Mouse (Mus musculus) ES-E14 (cell line): ENCODE results near the gene Isoc2b. TPM values are rescaled to one million over a fixed set of nuclear protein-coding genes. Genes with fewer than 3 reads are reported as not detected.

Source experiments
- DNase-seq: peaks from one replicate; pipeline ENCODE4 v3.0.0-alpha.2; 2013; ENCODE audit warnings: low read depth, low spot score
- H3K27ac ChIP-seq: 2 replicates; pipeline ENCODE4 v1.5.1; 2012; ENCODE audit warnings: low read depth, mild to moderate bottlenecking, low read length, moderate library complexity, mixed read lengths; ENCODE audit not compliant: poor library complexity, insufficient read depth, severe bottlenecking
- H3K36me3 ChIP-seq: 2 replicates; pipeline ENCODE4 v1.6.1; 2012; ENCODE audit warnings: mild to moderate bottlenecking, low read length, moderate library complexity, mixed read lengths; ENCODE audit not compliant: control insufficient read depth, poor library complexity, insufficient read depth, severe bottlenecking
- H3K4me1 ChIP-seq, 2 experiments: fragments of 150-350 bp in 1 of 2; sonication (generic) in 1 of 2; 2 replicates each; pipeline ENCODE4 v1.6.1; 2012; ENCODE audit warnings: low read length in 2 of 2, mild to moderate bottlenecking in 1 of 2, mixed read lengths in 1 of 2; ENCODE audit not compliant: control insufficient read depth in 2 of 2, insufficient read depth in 2 of 2, poor library complexity in 1 of 2
- H3K4me3 ChIP-seq, 2 experiments: fragments of 150-350 bp in 1 of 2; sonication (generic) in 1 of 2; 2 replicates each; pipeline ENCODE4 v1.5.1; 2012; ENCODE audit warnings: low read length in 2 of 2, low read depth in 1 of 2, mild to moderate bottlenecking in 1 of 2, mixed read lengths in 1 of 2; ENCODE audit not compliant: insufficient read depth in 1 of 2, poor library complexity in 1 of 2, severe bottlenecking in 1 of 2
- H3K9ac ChIP-seq: 2 replicates; pipeline ENCODE4 v1.6.1; 2012; ENCODE audit warnings: low read depth, mild to moderate bottlenecking, low read length, mixed read lengths; ENCODE audit not compliant: poor library complexity, insufficient read depth, severe bottlenecking
- H3K9me3 ChIP-seq: fragments of 150-350 bp; sonication (generic); 2 replicates; pipeline ENCODE4 v1.6.1; 2012; ENCODE audit warnings: low read depth, mild to moderate bottlenecking, low read length; ENCODE audit not compliant: control insufficient read depth, insufficient read depth
- CHD2 ChIP-seq: IDR thresholded peaks from 2 replicates; pipeline ENCODE4 v1.6.1; 2014; ENCODE audit warnings: mild to moderate bottlenecking, low read depth, low read length, inconsistent platforms
- HCFC1 ChIP-seq: IDR thresholded peaks from 2 replicates; pipeline ENCODE4 v1.6.1; 2012; ENCODE audit warnings: low read length, inconsistent platforms, borderline replicate concordance; ENCODE audit not compliant: insufficient read depth
- MAFK ChIP-seq: IDR thresholded peaks from 2 replicates; pipeline ENCODE4 v1.6.1; 2014; ENCODE audit warnings: mild to moderate bottlenecking, low read depth, low read length, inconsistent platforms; ENCODE audit not compliant: insufficient read depth
- ZC3H11A ChIP-seq: IDR thresholded peaks from 2 replicates; pipeline ENCODE4 v1.6.1; 2012; ENCODE audit warnings: low read depth, mild to moderate bottlenecking, inconsistent platforms, low read length, borderline replicate concordance
- ZNF384 ChIP-seq: IDR thresholded peaks from 2 replicates; pipeline ENCODE4 v1.6.1; 2012; ENCODE audit warnings: low read depth, low read length, inconsistent platforms
- in situ Hi-C, 2 experiments: fragments of 600-800 bp; cut with MboI; formaldehyde crosslinking; loops; one replicate each; pipeline ENCODE4 v1.15.1; 2025; ENCODE audit warnings: low sequenced_read_pairs in 2 of 2, inconsistent platforms in 1 of 2; ENCODE audit not compliant: unreplicated experiment in 2 of 2
- total RNA-seq: library from RNA; depleted of rRNA; stranded (reverse); fragments of 300-350 nt; gene quantifications from 2 replicates; pipeline ENCODE4 v1.2.3, GENCODE M21; 2012

Isoc2b gene
- total RNA-seq, 1 experiment: 3.7 TPM

DNA sequence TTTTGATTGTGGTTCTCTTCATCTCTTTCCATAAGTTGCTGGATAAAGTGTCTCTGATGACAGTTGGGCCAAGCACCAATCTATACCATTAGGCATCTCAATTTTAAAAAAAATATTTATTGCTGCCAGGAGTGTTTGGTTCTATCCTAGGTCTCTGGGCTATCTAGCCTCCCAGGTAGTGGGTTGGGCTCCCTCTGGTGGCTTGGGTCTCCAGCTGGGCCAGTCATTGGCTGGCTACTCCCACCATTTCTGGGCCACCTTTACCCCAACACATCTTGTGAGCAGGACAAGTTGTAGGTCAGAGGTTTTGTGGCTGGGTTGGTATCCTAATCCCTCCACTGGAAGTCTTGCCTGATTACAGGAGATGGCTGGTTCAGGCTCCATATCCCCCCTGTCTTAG lies 8.1 kb upstream of the Isoc2b start:
- peak overlapping the region in 1 of 2 experiments; percentile 85; a peak in 2 of 4 replicates for H3K4me3 ChIP-seq
- H3K27ac ChIP-seq: no peak overlapping the region
- in situ Hi-C loops: no loop called here
- DNase-seq: no peak
- no peak overlapping the region for H3K9ac ChIP-seq
- no peaks in the 10 kb centered on the region for H3K36me3 ChIP-seq
- no peaks in the 10 kb centered on the region for H3K9me3 ChIP-seq
- H3K4me1 ChIP-seq: peaks cover 0 to 5% of the 10 kb centered on the region in 2 experiments; a peak in 1 of 4 replicates
- TF ChIP-seq CHD2: no peak
- no peak for TF ChIP-seq ZC3H11A
- TF ChIP-seq MAFK: no peak
- no peak for TF ChIP-seq ZNF384
- TF ChIP-seq HCFC1: no peak

DNA sequence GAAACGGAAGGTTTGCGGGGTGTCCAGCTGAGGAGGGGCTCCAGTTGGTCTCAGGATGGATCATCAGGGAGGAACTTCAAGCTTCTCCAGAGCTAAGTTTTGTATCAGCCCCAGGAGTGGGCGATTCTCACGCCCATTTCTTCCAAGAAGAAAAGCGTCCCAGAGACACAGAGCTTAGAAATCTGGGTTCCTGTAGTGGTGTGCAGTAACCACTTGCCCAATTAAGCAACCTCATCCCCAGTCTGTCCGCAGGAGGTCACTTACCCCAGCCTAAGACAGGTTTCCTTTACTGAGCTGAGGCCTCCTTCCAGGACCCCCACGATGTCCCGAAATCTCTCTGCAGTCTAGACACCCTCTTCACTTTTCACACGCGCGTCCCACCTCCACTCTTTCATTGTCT lies 7.2 kb upstream of the Isoc2b start:
- in situ Hi-C loops: no loop called here
- Histone ChIP-seq H3K27ac (no peak overlapping the region; the same call in 1 of the 2 replicates), H3K4me3 (peak overlapping the region; percentile 72 to 85), H3K9ac (peak overlapping the region; percentile 63), H3K4me1 (peaks cover 0 to 5% of the 10 kb centered on the region in 2 experiments; a peak in 1 of 4 replicates), H3K9me3 (no peaks in the 10 kb centered on the region), H3K36me3 (no peaks in the 10 kb centered on the region)
- TF ChIP-seq CHD2 (no peak), HCFC1 (no peak), ZNF384 (no peak), MAFK (no peak), ZC3H11A (no peak)
- no peak for DNase-seq

GRCm38 (mm10) chr7:4876753-4877221 lies 6.7 kb upstream of the Isoc2b start, which contains the start of gene Isoc2a:
Gene Isoc2a, plus strand, starts transcription at chr7:4877153.
- no peak within 1 kb of the TSS; the same call in 1 of the 2 replicates for H3K27ac ChIP-seq

GRCm38 (mm10) chr7:4866631-4867180 lies 3.4 kb downstream of the Isoc2b start:
- H3K4me3 ChIP-seq: peak overlapping the region; percentile 66 to 91
- in situ Hi-C loops: no loop called here
- H3K36me3 ChIP-seq: no peaks in the 10 kb centered on the region
- TF ChIP-seq CHD2: no peak
- no peak for TF ChIP-seq ZC3H11A
- no peak for TF ChIP-seq HCFC1
- no peak for TF ChIP-seq MAFK
- TF ChIP-seq ZNF384: no peak
- H3K9ac ChIP-seq: peak overlapping the region; percentile 76; the same call in 1 of the 2 replicates
- peak overlapping the region; percentile 65 for H3K27ac ChIP-seq
- no peaks in the 10 kb centered on the region for H3K9me3 ChIP-seq
- peaks cover 7% of the 10 kb centered on the region in 2 experiments; a peak in 3 of 4 replicates for H3K4me1 ChIP-seq
- DNase-seq: no peak

More at GRCm38 (mm10) chr7:4876753-4877221, 6.7 kb upstream of the Isoc2b start, which contains the start of gene Isoc2a:
- Histone ChIP-seq H3K36me3 (no peaks in the 10 kb centered on the region), H3K4me3 (peak within 1 kb of the TSS; percentile 72 to 85), H3K9ac (peak within 1 kb of the TSS; percentile 63), H3K9me3 (no peaks in the 10 kb centered on the region), H3K4me1 (peaks cover 0 to 5% of the 10 kb centered on the region in 2 experiments; a peak in 1 of 4 replicates)
- peak; percentile 84 for TF ChIP-seq CHD2
- no peak for TF ChIP-seq MAFK
- peak; percentile 96 for DNase-seq
- in situ Hi-C loops: no loop called here
